Mouse (Mus musculus): ENCODE data around the gene Psma6. TPM values are rescaled to one million over a fixed set of nuclear protein-coding genes. Genes with fewer than 3 reads are reported as not detected.
A peak's percentile ranks its signal among the peaks of the same experiment; 100 is the strongest.

Gene Psma6
- polyA plus RNA-seq, 1 experiment from 2014 or later: 358 TPM

GRCm38 (mm10) chr12:55462456-55462855 is 78.4 kb downstream of the Psma6 start:
- Histone ChIP-seq H3K27ac (replicated peaks) (peak overlapping the region; percentile 86), H3K9ac (ENCODE audit: low read length) (no peak overlapping the region), H3K4me3 (ENCODE audit: low read depth, low read length) (no peak overlapping the region), H3K4me1 (replicated peaks; ENCODE audit: control insufficient read depth, insufficient read depth) (peaks cover 20% of the 10 kb centered on the region), H3K36me3 (ENCODE audit: control insufficient read depth, insufficient read depth, low read length) (no peaks in the 10 kb centered on the region), H3K27me3 (ENCODE audit: control insufficient read depth, insufficient read depth, low read length) (no peaks in the 10 kb centered on the region), H3K9me3 (ENCODE audit: control insufficient read depth, low read length) (no peaks in the 10 kb centered on the region), H3K4me2 (replicated peaks; ENCODE audit: low read depth) (no peak overlapping the region)
- DNase-seq (ENCODE audit: low spot score) (no peak), ATAC-seq (ENCODE audit: low FRiP score, low TSS enrichment) (no peak)
- WGBS: 34% methylated on average over 6 of the region's 6 CpGs
- TF ChIP-seq CTCF (IDR thresholded peaks at IDR 0.05; ENCODE audit: low read depth) (no peak), EP300 (optimal IDR thresholded peaks at IDR 0.05) (no peak)

- no peak for ATAC-seq (ENCODE audit: low FRiP score, low TSS enrichment)
- H3K4me3 ChIP-seq (ENCODE audit: low read depth, low read length): no peak overlapping the region
- H3K9ac ChIP-seq (ENCODE audit: low read length): no peak overlapping the region
- no peaks in the 10 kb centered on the region for H3K27me3 ChIP-seq (ENCODE audit: control insufficient read depth, insufficient read depth, low read length)
- peaks cover 20% of the 10 kb centered on the region for H3K4me1 ChIP-seq (replicated peaks; ENCODE audit: control insufficient read depth, insufficient read depth)
- no peak overlapping the region for H3K4me2 ChIP-seq (replicated peaks; ENCODE audit: low read depth)
- peak overlapping the region; percentile 86 for H3K27ac ChIP-seq (replicated peaks)
- TF ChIP-seq EP300 (optimal IDR thresholded peaks at IDR 0.05) (no peak), CTCF (IDR thresholded peaks at IDR 0.05; ENCODE audit: low read depth) (no peak)
- WGBS: 88% methylated on average over 5 of the region's 5 CpGs
- no peak for DNase-seq (ENCODE audit: low spot score)
- H3K36me3 ChIP-seq (ENCODE audit: control insufficient read depth, insufficient read depth, low read length): no peaks in the 10 kb centered on the region
- H3K9me3 ChIP-seq (ENCODE audit: control insufficient read depth, low read length): no peaks in the 10 kb centered on the region
These were observed 79.1 kb downstream of the Psma6 start for GRCm38 (mm10) chr12:55463087-55463486.

DNA sequence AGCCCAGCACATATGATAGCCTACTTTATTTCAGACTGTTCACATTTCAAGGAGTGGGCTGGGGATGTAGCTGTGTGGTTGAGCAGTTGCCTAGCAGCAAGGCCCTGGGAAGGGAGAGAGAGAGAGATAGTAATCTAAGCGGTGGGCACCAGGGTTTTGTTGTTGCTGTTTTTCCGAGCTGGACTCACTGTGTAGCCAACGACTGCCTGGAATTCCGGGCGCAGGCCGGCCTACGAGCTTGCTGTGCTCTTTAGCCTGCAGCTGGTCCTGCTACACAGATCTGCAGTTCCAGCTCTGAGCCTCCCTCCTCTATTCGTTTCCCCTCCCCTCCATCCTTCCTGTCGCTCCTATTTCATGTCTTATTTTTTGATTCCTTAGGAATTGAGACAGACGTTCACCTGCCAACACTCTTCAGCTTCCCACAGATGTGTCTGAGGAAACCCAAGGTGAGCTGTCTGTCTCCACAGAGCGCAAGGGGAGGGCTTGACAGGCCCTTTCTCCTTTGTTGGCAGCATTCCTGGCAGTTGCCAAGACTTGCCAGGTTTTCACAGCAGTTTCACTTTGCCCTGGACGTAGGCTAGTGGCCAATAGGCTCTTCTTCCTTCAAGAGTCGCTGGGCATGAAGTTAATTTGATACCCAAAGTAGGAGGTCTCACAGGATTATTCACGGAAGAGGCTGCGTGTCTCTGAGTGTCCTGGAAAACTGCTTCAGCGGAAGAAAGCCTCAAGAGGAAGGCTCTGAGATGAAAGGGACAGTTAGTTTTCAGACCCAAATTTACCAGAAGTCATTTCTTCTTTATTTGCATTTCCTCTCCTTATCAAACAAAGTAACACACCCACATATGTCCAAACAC is 80.2 kb downstream of the Psma6 start:
- Histone ChIP-seq H3K36me3 (ENCODE audit: control insufficient read depth, insufficient read depth, low read length) (no peaks in the 10 kb centered on the region), H3K4me1 (replicated peaks; ENCODE audit: control insufficient read depth, insufficient read depth) (peaks cover 13% of the 10 kb centered on the region), H3K27ac (replicated peaks) (peak overlapping the region; percentile 75), H3K9me3 (ENCODE audit: control insufficient read depth, low read length) (no peaks in the 10 kb centered on the region), H3K4me2 (replicated peaks; ENCODE audit: low read depth) (peak overlapping the region; percentile 38), H3K9ac (ENCODE audit: low read length) (no peak overlapping the region; the same call in 1 of the 2 replicates), H3K4me3 (ENCODE audit: low read depth, low read length) (no peak overlapping the region), H3K27me3 (ENCODE audit: control insufficient read depth, insufficient read depth, low read length) (no peaks in the 10 kb centered on the region)
- peak; percentile 33; the same call in 1 of the 2 replicates for ATAC-seq (ENCODE audit: low FRiP score, low TSS enrichment)
- peak; percentile 65 for DNase-seq (ENCODE audit: low spot score)
- 15% methylated on average over 16 of the region's 16 CpGs for WGBS
- no peak for TF ChIP-seq CTCF (IDR thresholded peaks at IDR 0.05; ENCODE audit: low read depth)
- TF ChIP-seq EP300 (optimal IDR thresholded peaks at IDR 0.05): peak; percentile 64

- Histone ChIP-seq H3K36me3 (ENCODE audit: control insufficient read depth, insufficient read depth, low read length) (no peaks in the 10 kb centered on the region), H3K4me2 (replicated peaks; ENCODE audit: low read depth) (peak overlapping the region; percentile 38), H3K27me3 (ENCODE audit: control insufficient read depth, insufficient read depth, low read length) (no peaks in the 10 kb centered on the region), H3K9me3 (ENCODE audit: control insufficient read depth, low read length) (no peaks in the 10 kb centered on the region), H3K9ac (ENCODE audit: low read length) (no peak overlapping the region), H3K4me3 (ENCODE audit: low read depth, low read length) (0 out of 2 replicates have a peak overlapping the region, but pooled peaks have one; percentile 16), H3K27ac (replicated peaks) (peak overlapping the region; percentile 75), H3K4me1 (replicated peaks; ENCODE audit: control insufficient read depth, insufficient read depth) (peaks cover 14% of the 10 kb centered on the region)
- WGBS: 26% methylated on average over 14 of the region's 14 CpGs
- TF ChIP-seq CTCF (IDR thresholded peaks at IDR 0.05; ENCODE audit: low read depth) (no peak), EP300 (optimal IDR thresholded peaks at IDR 0.05) (no peak)
- ATAC-seq (ENCODE audit: low FRiP score, low TSS enrichment) (peak; percentile 62), DNase-seq (ENCODE audit: low spot score) (peak; percentile 80)
These were observed 80.9 kb downstream of the Psma6 start for GRCm38 (mm10) chr12:55464846-55465361.

GRCm38 (mm10) chr12:55465401-55465983 is 81.5 kb downstream of the Psma6 start:
- TF ChIP-seq EP300 (optimal IDR thresholded peaks at IDR 0.05) (no peak), CTCF (IDR thresholded peaks at IDR 0.05; ENCODE audit: low read depth) (no peak)
- DNase-seq (ENCODE audit: low spot score): peak; percentile 59
- Histone ChIP-seq H3K4me1 (replicated peaks; ENCODE audit: control insufficient read depth, insufficient read depth) (peaks cover 12% of the 10 kb centered on the region), H3K9me3 (ENCODE audit: control insufficient read depth, low read length) (no peaks in the 10 kb centered on the region), H3K4me3 (ENCODE audit: low read depth, low read length) (0 out of 2 replicates have a peak overlapping the region, but pooled peaks have one; percentile 16), H3K27ac (replicated peaks) (peak overlapping the region; percentile 75), H3K36me3 (ENCODE audit: control insufficient read depth, insufficient read depth, low read length) (no peaks in the 10 kb centered on the region), H3K4me2 (replicated peaks; ENCODE audit: low read depth) (peak overlapping the region; percentile 38), H3K9ac (ENCODE audit: low read length) (peak overlapping the region; percentile 13; the same call in 1 of the 2 replicates), H3K27me3 (ENCODE audit: control insufficient read depth, insufficient read depth, low read length) (no peaks in the 10 kb centered on the region)
- WGBS: 51% methylated on average over 17 of the region's 17 CpGs
- peak; percentile 40 for ATAC-seq (ENCODE audit: low FRiP score, low TSS enrichment)

Data from stomach, postnatal 0 days (tissue).